8 mouse cellular contexts compared by ENCODE assay signal in genomic region chr15:31224135-31224761, GRCm38 (mm10). TPM values are rescaled to one million over a fixed set of nuclear protein-coding genes. Genes with fewer than 3 reads are reported as not detected.
A peak's percentile ranks its signal among the peaks of the same experiment; 100 is the strongest.
DNase-seq lines count a peak whose midpoint lies in the region; ATAC-seq and TF ChIP-seq lines count a peak whose summit lies in the region.

Gene Dap, plus strand, starts transcription at chr15:31224314.

- peak; percentile 96 for ATAC-seq in cerebellum, adult (ENCODE audit: insufficient number of reproducible peaks, low FRiP score, low TSS enrichment)
- ATAC-seq in forebrain, embryonic 13.5 days = peak; percentile 99
- peak; percentile 96 for ATAC-seq in liver, postnatal 0 days
- peak; percentile 99 for ATAC-seq in neural tube, embryonic 14.5 days (ENCODE audit: low read depth)

- dilution Hi-C loops in CH12.LX (cut with MboI; ENCODE audit: extremely low pct_ligation_motif_present, extremely low pct_unique_long_range_greater_than_20kb, low sequenced_read_pairs) = no loop called here

- peak within 1 kb of the TSS; percentile 79 to 97 (median 90) for H3K4me3 ChIP-seq in CH12.LX (replicated peaks in 1 of 3; ENCODE audit: low read depth in 2 of 3, low read length in 2 of 3, poor library complexity in 1 of 3)
- H3K4me3 ChIP-seq in forebrain, embryonic 13.5 days = peak within 1 kb of the TSS; percentile 68
- peak within 1 kb of the TSS; percentile 84 for H3K4me3 ChIP-seq in liver, postnatal 0 days (ENCODE audit: low read depth, low read length)
- peak within 1 kb of the TSS; percentile 73 for H3K4me3 ChIP-seq in neural tube, embryonic 14.5 days (ENCODE audit: low read depth, low read length)

- peaks cover 0 to 36% of the 10 kb centered on the region in 2 experiments; a peak in 2 of 4 replicates for H3K4me1 ChIP-seq in CH12.LX (ENCODE audit: control insufficient read depth in 1 of 2, insufficient read depth in 2 of 2)
- H3K4me1 ChIP-seq in forebrain, embryonic 13.5 days = 0 out of 2 replicates have a peak, but pooled peaks cover 4% of the 10 kb centered on the region
- peaks cover 12% of the 10 kb centered on the region for H3K4me1 ChIP-seq in liver, postnatal 0 days (ENCODE audit: insufficient read depth)
- H3K4me1 ChIP-seq in neural tube, embryonic 14.5 days (ENCODE audit: control insufficient read depth, insufficient read depth, low read length) = no peaks in the 10 kb centered on the region; the same call in none of the 2 replicates

- TF ChIP-seq POLR2A in CH12.LX (IDR thresholded peaks at IDR 0.05; ENCODE audit: low read depth, low read length) = peak; percentile 57

- no peak for TF ChIP-seq CTCF in CH12.LX (conservative IDR thresholded peaks at IDR 0.05 in 1 of 2, IDR thresholded peaks at IDR 0.05 in 1 of 2; ENCODE audit: low read depth in 2 of 2, low read length in 2 of 2)
- TF ChIP-seq CTCF in liver, postnatal 0 days (IDR thresholded peaks at IDR 0.05; ENCODE audit: low read depth) = no peak

- WGBS in forebrain, embryonic 13.5 days = under 1% methylated on average over 65 of the region's 67 CpGs
- WGBS in large intestine, adult 2 months = 1% methylated on average over 67 of the region's 67 CpGs
- 3% methylated on average over 65 of the region's 67 CpGs for WGBS in liver, postnatal 0 days (ENCODE audit: insufficient replicate concordance)
- WGBS in neural tube, embryonic 14.5 days = 0% methylated on average over 56 of the region's 67 CpGs

- no peaks in the 10 kb centered on the region for H3K27me3 ChIP-seq in CH12.LX (replicated peaks)
- no peaks in the 10 kb centered on the region for H3K27me3 ChIP-seq in forebrain, embryonic 13.5 days
- no peaks in the 10 kb centered on the region for H3K27me3 ChIP-seq in liver, postnatal 0 days (ENCODE audit: insufficient read depth, low read length)
- H3K27me3 ChIP-seq in neural tube, embryonic 14.5 days (ENCODE audit: control insufficient read depth, insufficient read depth, low read length) = no peaks in the 10 kb centered on the region

- peak within 1 kb of the TSS; percentile 81 for H3K9ac ChIP-seq in CH12.LX (ENCODE audit: insufficient read depth, low read depth)
- peak within 1 kb of the TSS; percentile 82 for H3K9ac ChIP-seq in forebrain, embryonic 13.5 days
- H3K9ac ChIP-seq in liver, postnatal 0 days (replicated peaks) = peak within 1 kb of the TSS; percentile 93
- H3K9ac ChIP-seq in neural tube, embryonic 14.5 days (replicated peaks; ENCODE audit: low read depth, low read length) = peak within 1 kb of the TSS; percentile 82

- intact Hi-C loops in heart, postnatal 10 days (cut with DNase I) = loop anchor here (2.0 kb wide), 2 partner anchors 35 to 307 kb away; partner anchors contain the start of gene March6

- H3K9me3 ChIP-seq in CH12.LX (replicated peaks; ENCODE audit: low read length) = no peaks in the 10 kb centered on the region
- no peaks in the 10 kb centered on the region for H3K9me3 ChIP-seq in forebrain, embryonic 13.5 days (replicated peaks)
- H3K9me3 ChIP-seq in liver, postnatal 0 days (ENCODE audit: low read length) = no peaks in the 10 kb centered on the region
- no peaks in the 10 kb centered on the region for H3K9me3 ChIP-seq in neural tube, embryonic 14.5 days (ENCODE audit: control insufficient read depth, low read length)

- H3K27ac ChIP-seq in CH12.LX (ENCODE audit: insufficient read depth, low read depth) = no peak within 1 kb of the TSS
- H3K27ac ChIP-seq in forebrain, embryonic 13.5 days = peak within 1 kb of the TSS; percentile 48; the same call in 1 of the 2 replicates
- H3K27ac ChIP-seq in liver, postnatal 0 days (ENCODE audit: low read depth) = peak within 1 kb of the TSS; percentile 91
- H3K27ac ChIP-seq in neural tube, embryonic 14.5 days (ENCODE audit: low read depth, low read length) = peak within 1 kb of the TSS; percentile 83

- peaks cover 0 to 22% of the 10 kb centered on the region in 2 experiments for H3K36me3 ChIP-seq in CH12.LX (replicated peaks in 1 of 2; ENCODE audit: control insufficient read depth in 1 of 2, insufficient read depth in 1 of 2, low read length in 1 of 2)
- H3K36me3 ChIP-seq in forebrain, embryonic 13.5 days (ENCODE audit: poor library complexity, severe bottlenecking) = no peaks in the 10 kb centered on the region
- H3K36me3 ChIP-seq in liver, postnatal 0 days (replicated peaks; ENCODE audit: insufficient read depth, low read length) = no peaks in the 10 kb centered on the region
- H3K36me3 ChIP-seq in neural tube, embryonic 14.5 days (ENCODE audit: control insufficient read depth, insufficient read depth, low read length) = no peaks in the 10 kb centered on the region

- in situ Hi-C loops in CH12.LX (cut with MboI; ENCODE audit: low pct_ligation_motif_present, low pct_unique_long_range_greater_than_20kb, low sequenced_read_pairs) = no loop called here

- peak; percentile 98 for DNase-seq in CH12.LX (ENCODE audit: extremely low read depth)
- DNase-seq in heart, postnatal 10 days = peak; percentile 98
- peak; percentile 75 for DNase-seq in large intestine, adult 2 months (ENCODE audit: low read depth, low spot score)
- DNase-seq in liver, postnatal 0 days = peak; percentile 98
- peak; percentile 99 for DNase-seq in testis, postnatal 10 days (ENCODE audit: low spot score)

- TF ChIP-seq RAD21 in CH12.LX (IDR thresholded peaks at IDR 0.05; ENCODE audit: low read depth, low read length) = no peak

- H3K4me2 ChIP-seq in CH12.LX (ENCODE audit: insufficient read depth, low read depth, poor library complexity, severe bottlenecking) = peak within 1 kb of the TSS; percentile 39
- H3K4me2 ChIP-seq in forebrain, embryonic 13.5 days = peak within 1 kb of the TSS; percentile 76
- peak within 1 kb of the TSS; percentile 89 for H3K4me2 ChIP-seq in liver, postnatal 0 days (ENCODE audit: low read depth, low read length)
- H3K4me2 ChIP-seq in neural tube, embryonic 14.5 days (ENCODE audit: low read depth, low read length) = peak within 1 kb of the TSS; percentile 75

- no peak for TF ChIP-seq EP300 in CH12.LX (IDR thresholded peaks at IDR 0.05; ENCODE audit: low read length)
- TF ChIP-seq EP300 in liver, postnatal 0 days (IDR thresholded peaks at IDR 0.05; ENCODE audit: low read depth) = no peak

- H3K79me2 ChIP-seq in CH12.LX (replicated peaks; ENCODE audit: control insufficient read depth, extremely low read depth, insufficient read depth, poor library complexity, severe bottlenecking) = no peaks in the 10 kb centered on the region

TF ChIP-seq in CH12.LX, 34 proteins besides CTCF, POLR2A, EP300 and RAD21:
- no peak for TF ChIP-seq JUND (conservative IDR thresholded peaks at IDR 0.05; ENCODE audit: low read depth, low read length)
- TF ChIP-seq UBTF (IDR thresholded peaks at IDR 0.05; ENCODE audit: low read depth, low read length) = 0 out of 2 replicates have a peak, but pooled peaks have one; percentile 44
- TF ChIP-seq TCF12 (IDR thresholded peaks at IDR 0.05; ENCODE audit: low read depth, low read length) = peak; percentile 60; the same call in 1 of the 2 replicates
- no peak for TF ChIP-seq CHD1 (IDR thresholded peaks at IDR 0.05; ENCODE audit: low read depth, low read length)
- no peak for TF ChIP-seq HCFC1 (IDR thresholded peaks at IDR 0.05; ENCODE audit: low read depth, low read length)
- 0 out of 2 replicates have a peak, but pooled peaks have one; percentile 29 for TF ChIP-seq ELF1 (IDR thresholded peaks at IDR 0.05; ENCODE audit: low read depth, low read length)
- peak; percentile 32 for TF ChIP-seq NELFE (IDR thresholded peaks at IDR 0.05; ENCODE audit: low read depth, low read length)
- TF ChIP-seq POLR2AphosphoS2 (IDR thresholded peaks at IDR 0.05; ENCODE audit: low read depth, low read length) = no peak
- no peak for TF ChIP-seq PAX5 (IDR thresholded peaks at IDR 0.05; ENCODE audit: low read length)
- no peak for TF ChIP-seq JUN (IDR thresholded peaks at IDR 0.05; ENCODE audit: insufficient read depth, low read depth, low read length)
- TF ChIP-seq NRF1 (IDR thresholded peaks at IDR 0.05; ENCODE audit: low read depth, low read length) = peak; percentile 97
- peak; percentile 52; the same call in 1 of the 2 replicates for TF ChIP-seq MXI1 (IDR thresholded peaks at IDR 0.05; ENCODE audit: low read depth, low read length)
- TF ChIP-seq SIN3A (IDR thresholded peaks at IDR 0.05; ENCODE audit: low read length) = peak; percentile 55; the same call in 1 of the 2 replicates
- TF ChIP-seq SMC3 (IDR thresholded peaks at IDR 0.05; ENCODE audit: low read depth, low read length) = no peak
- no peak for TF ChIP-seq ETS1 (conservative IDR thresholded peaks at IDR 0.05; ENCODE audit: low read depth, low read length)
- TF ChIP-seq MAX (IDR thresholded peaks at IDR 0.05; ENCODE audit: low read length) = peak; percentile 71; the same call in 1 of the 2 replicates
- TF ChIP-seq MYC (IDR thresholded peaks at IDR 0.05; ENCODE audit: low read depth, low read length) = no peak
- no peak for TF ChIP-seq E2F4 (IDR thresholded peaks at IDR 0.05; ENCODE audit: insufficient replicate concordance, low read depth, low read length)
- peak; percentile 83; the same call in 1 of the 2 replicates for TF ChIP-seq MAZ (IDR thresholded peaks at IDR 0.05; ENCODE audit: low read depth, low read length)
- TF ChIP-seq IRF4 (IDR thresholded peaks at IDR 0.05; ENCODE audit: low read depth, low read length) = peak; percentile 32

RNA-seq across cellular contexts. Expression of gene Dap, which starts in this region (rescaled TPM):
- 11.1 and 12.6 TPM in 2 replicates for total RNA-seq in CH12.LX (2012; rRNA removed)
- 12.2 and 15.1 TPM in 2 replicates for total RNA-seq in CH12.LX (2014; rRNA removed)
- polyA plus RNA-seq in CH12.LX (2012; ENCODE audit: insufficient read length, low read depth) = 50.2 and 69.8 TPM in 2 replicates
- polyA plus RNA-seq in forebrain, embryonic 13.5 days (2015; fragmentation: Nextera tagmentation; extraction: Ambion mirVana) = 23.3 and 23.8 TPM in 2 replicates
- total RNA-seq in heart, postnatal 10 days (2021) = 10 to 100 TPM; 36.2 to 41.3 TPM
- polyA plus RNA-seq in large intestine, adult 2 months (2012; rRNA removed) = 45.2 and 60.8 TPM in 2 replicates
- polyA plus RNA-seq in liver, postnatal 0 days (2015; fragmentation: Nextera tagmentation; extraction: Ambion mirVana) = 75.9 and 77.8 TPM in 2 replicates
- polyA plus RNA-seq in neural tube, embryonic 14.5 days (2014; fragmentation: Nextera tagmentation; extraction: Ambion mirVana) = 23.0 and 30.5 TPM in 2 replicates

Comparison
In these comparisons a context has a peak if more than half of its experiments do, and no peak if none do; other contexts are left out.
1. H3K4me2 ChIP-seq: peak in every context shown above with its lines; median percentile 89 in liver, postnatal 0 days; 76 in forebrain, embryonic 13.5 days; 75 in neural tube, embryonic 14.5 days; 39 in CH12.LX.